Mouse (Mus musculus) forebrain, postnatal 0 days (tissue): ENCODE data around the gene Nmd3. TPM values are rescaled to one million over a fixed set of nuclear protein-coding genes. Genes with fewer than 3 reads are reported as not detected.

ENCODE experiments used
- ATAC-seq: fragments of 200-750 bp; cut with Nextera tagmentation; 2 replicates; pipeline ENCODE4 v1.8.0; 2017; ENCODE audit warnings: mild to moderate bottlenecking, moderate library complexity
- DNase-seq: peaks from one replicate; pipeline ENCODE4 v3.0.0-alpha.2; 2015
- H3K27ac ChIP-seq: fragments of 300-500 bp; sonication (generic); 2 replicates; pipeline ENCODE4 v1.5.1; 2014; ENCODE audit warnings: low read depth, mild to moderate bottlenecking, antibody characterized with exemption, low read length, moderate library complexity, mixed read lengths
- H3K27me3 ChIP-seq: fragments of 300-500 bp; sonication (generic); 2 replicates; pipeline ENCODE4 v1.6.1; 2014; ENCODE audit warnings: mild to moderate bottlenecking, low read length, mixed read lengths; ENCODE audit not compliant: insufficient read depth
- H3K36me3 ChIP-seq: fragments of 300-500 bp; sonication (generic); 2 replicates; pipeline ENCODE4 v1.6.1; 2014; ENCODE audit warnings: mild to moderate bottlenecking, moderate library complexity; ENCODE audit not compliant: insufficient read depth
- H3K4me1 ChIP-seq: fragments of 300-500 bp; sonication (generic); 2 replicates; pipeline ENCODE4 v1.6.1; 2014; ENCODE audit warnings: antibody characterized with exemption; ENCODE audit not compliant: insufficient read depth
- H3K4me2 ChIP-seq: fragments of 300-500 bp; sonication (generic); 2 replicates; pipeline ENCODE4 v1.6.1; 2014; ENCODE audit warnings: low read depth, mild to moderate bottlenecking, moderate library complexity
- H3K4me3 ChIP-seq: fragments of 300-500 bp; sonication (generic); 2 replicates; pipeline ENCODE4 v1.5.1; 2014; ENCODE audit warnings: low read depth, low read length, mixed read lengths
- H3K9ac ChIP-seq: fragments of 300-500 bp; sonication (generic); 2 replicates; pipeline ENCODE4 v1.6.1; 2014; ENCODE audit warnings: mild to moderate bottlenecking
- H3K9me3 ChIP-seq: fragments of 300-500 bp; sonication (generic); 2 replicates; pipeline ENCODE4 v1.6.1; 2016; ENCODE audit warnings: low read length
- CTCF ChIP-seq: sonication (generic); IDR thresholded peaks from 2 replicates; pipeline ENCODE4 v1.5.1; 2016; ENCODE audit warnings: antibody characterized with exemption, control low read depth, low read depth
- WGBS: fragments of 180-500 bp; shearing (Covaris S2); extraction: QIAGEN DNeasy Blood & Tissue Kit; methylation state at CpG from one replicate; pipeline ENCODE4 v1.1.7; 2014; 5-methylcytosine and 5-hydroxymethylcytosine counted together
- polyA plus RNA-seq: library from polyadenylated mRNA; unstranded; fragments of >200 nt; fragmentation: Nextera tagmentation; extraction: Ambion mirVana; gene quantifications from 2 replicates; pipeline ENCODE4 v1.2.1, GENCODE M21; 2015
- total RNA-seq: library from RNA; depleted of rRNA; stranded (reverse); fragments of >200 nt; gene quantifications from 2 replicates; pipeline ENCODE4 v1.2.3, GENCODE M21; 2014

The Nmd3 gene
- total and polyA plus RNA-seq, 2 experiments from 2014 or later: 30.5 to 62.8 TPM

GRCm38 (mm10) chr3:69702421-69702820 lies 19.4 kb upstream of the Nmd3 start:
- no peak overlapping the region for H3K9ac ChIP-seq
- no peak for ATAC-seq
- H3K27ac ChIP-seq: no peak overlapping the region

GRCm38 (mm10) chr3:69709043-69709929 lies 12.5 kb upstream of the Nmd3 start:
- DNase-seq: peak; percentile 37
- Histone ChIP-seq H3K9ac (no peak overlapping the region), H3K4me1 (0 out of 2 replicates have a peak, but pooled peaks cover 4% of the 10 kb centered on the region), H3K27ac (no peak overlapping the region), H3K36me3 (no peaks in the 10 kb centered on the region), H3K27me3 (no peaks in the 10 kb centered on the region), H3K4me2 (peak overlapping the region; percentile 7; the same call in 1 of the 2 replicates), H3K4me3 (no peak overlapping the region), H3K9me3 (no peaks in the 10 kb centered on the region)
- no peak for TF ChIP-seq CTCF
- 7% methylated on average over 12 of the region's 12 CpGs for WGBS
- peak; percentile 75 for ATAC-seq

More at GRCm38 (mm10) chr3:69702421-69702820, 19.4 kb upstream of the Nmd3 start:
- Histone ChIP-seq H3K27me3 (peaks cover 3% of the 10 kb centered on the region; the same call in 1 of the 2 replicates), H3K4me3 (no peak overlapping the region), H3K4me1 (no peaks in the 10 kb centered on the region), H3K4me2 (no peak overlapping the region), H3K9me3 (no peaks in the 10 kb centered on the region), H3K36me3 (no peaks in the 10 kb centered on the region)
- no peak for TF ChIP-seq CTCF
- no peak for DNase-seq

- ATAC-seq (no peak), DNase-seq (no peak)
- Histone ChIP-seq H3K36me3 (no peaks in the 10 kb centered on the region), H3K4me3 (no peak overlapping the region), H3K9me3 (no peaks in the 10 kb centered on the region), H3K27me3 (no peaks in the 10 kb centered on the region), H3K4me1 (0 out of 2 replicates have a peak, but pooled peaks cover 4% of the 10 kb centered on the region), H3K27ac (no peak overlapping the region), H3K4me2 (no peak overlapping the region), H3K9ac (no peak overlapping the region)
- no peak for TF ChIP-seq CTCF
- 55% methylated on average over 8 of the region's 8 CpGs for WGBS
These were observed 9.7 kb upstream of the Nmd3 start for GRCm38 (mm10) chr3:69711907-69712600.

- WGBS: 46% methylated on average over 6 of the region's 6 CpGs
- Histone ChIP-seq H3K27ac (no peak overlapping the region), H3K9me3 (no peaks in the 10 kb centered on the region), H3K4me3 (no peak overlapping the region), H3K4me1 (no peaks in the 10 kb centered on the region), H3K36me3 (no peaks in the 10 kb centered on the region), H3K9ac (no peak overlapping the region), H3K27me3 (no peaks in the 10 kb centered on the region), H3K4me2 (no peak overlapping the region)
- ATAC-seq (no peak), DNase-seq (peak; percentile 29)
- TF ChIP-seq CTCF: no peak
These were observed 4.3 kb upstream of the Nmd3 start for GRCm38 (mm10) chr3:69717476-69717875.

GRCm38 (mm10) chr3:69722187-69722867 lies 542 bp downstream of the Nmd3 start:
- 0 out of 2 replicates have a peak, but pooled peaks have one; percentile 2 for TF ChIP-seq CTCF

GRCm38 (mm10) chr3:69723161-69723560 lies 1.4 kb downstream of the Nmd3 start:
- no peak for TF ChIP-seq CTCF
- Histone ChIP-seq H3K9me3 (no peaks in the 10 kb centered on the region), H3K4me2 (peak overlapping the region; percentile 79), H3K4me3 (peak overlapping the region; percentile 99), H3K27ac (no peak overlapping the region), H3K36me3 (no peaks in the 10 kb centered on the region), H3K9ac (peak overlapping the region; percentile 97), H3K4me1 (peaks cover 17% of the 10 kb centered on the region), H3K27me3 (no peaks in the 10 kb centered on the region)
- ATAC-seq (no peak), DNase-seq (no peak)
- 12% methylated on average over 7 of the region's 7 CpGs for WGBS

More at GRCm38 (mm10) chr3:69722187-69722867, 542 bp downstream of the Nmd3 start:
- Histone ChIP-seq H3K36me3 (no peaks in the 10 kb centered on the region), H3K9me3 (no peaks in the 10 kb centered on the region), H3K9ac (peak overlapping the region; percentile 97), H3K4me2 (peak overlapping the region; percentile 79), H3K4me3 (peak overlapping the region; percentile 99), H3K4me1 (peaks cover 17% of the 10 kb centered on the region), H3K27me3 (no peaks in the 10 kb centered on the region), H3K27ac (peak overlapping the region; percentile 80)
- WGBS: under 1% methylated on average over 58 of the region's 58 CpGs
- DNase-seq (peak; percentile 61), ATAC-seq (peak; percentile 80)
